Mouse (Mus musculus) limb, embryonic 12.5 days (tissue): ENCODE data around the gene Rapgef5. TPM values are rescaled to one million over a fixed set of nuclear protein-coding genes. Genes with fewer than 3 reads are reported as not detected.
"Not testable (repeated sequence)": the region's sequence is repeated elsewhere in the genome, so short reads cannot be mapped to it uniquely, and the experiment has no call there.

Source experiments
- ATAC-seq: fragments of 200-750 bp; cut with Nextera tagmentation; 2 replicates; pipeline ENCODE4 v1.8.0; 2017; ENCODE audit warnings: low read depth, moderate TSS enrichment; ENCODE audit not compliant: insufficient number of reproducible peaks, insufficient read depth, low FRiP score, low TSS enrichment
- H3K27ac ChIP-seq: fragments of 300-500 bp; sonication (generic); 2 replicates; pipeline ENCODE4 v1.5.1; 2016; ENCODE audit warnings: mild to moderate bottlenecking, moderate library complexity
- H3K27me3 ChIP-seq: fragments of 300-500 bp; sonication (generic); 2 replicates; pipeline ENCODE4 v1.6.1; 2016; ENCODE audit warnings: mild to moderate bottlenecking, moderate library complexity
- H3K36me3 ChIP-seq: fragments of 300-500 bp; sonication (generic); 2 replicates; pipeline ENCODE4 v1.6.1; 2016; ENCODE audit warnings: mild to moderate bottlenecking, moderate library complexity
- H3K4me1 ChIP-seq: fragments of 300-500 bp; sonication (generic); replicated peaks from 2 replicates; pipeline ENCODE4 v1.6.1; 2016
- H3K4me2 ChIP-seq: fragments of 300-500 bp; sonication (generic); 2 replicates; pipeline ENCODE4 v1.6.1; 2016; ENCODE audit warnings: mild to moderate bottlenecking, moderate library complexity
- H3K4me3 ChIP-seq: fragments of 300-500 bp; sonication (generic); replicated peaks from 2 replicates; pipeline ENCODE4 v1.5.1; 2016; ENCODE audit warnings: mild to moderate bottlenecking
- H3K9ac ChIP-seq: fragments of 300-500 bp; sonication (generic); replicated peaks from 2 replicates; pipeline ENCODE4 v1.6.1; 2016; ENCODE audit warnings: mild to moderate bottlenecking, moderate library complexity
- H3K9me3 ChIP-seq: fragments of 300-500 bp; sonication (generic); 2 replicates; pipeline ENCODE4 v1.6.1; 2016; ENCODE audit warnings: mild to moderate bottlenecking, moderate library complexity
- WGBS: fragments of 180-500 bp; shearing (Covaris S2); methylation state at CpG from one replicate; pipeline ENCODE4 v1.1.7; 2016; 5-methylcytosine and 5-hydroxymethylcytosine counted together
- polyA plus RNA-seq: library from polyadenylated mRNA; unstranded; fragments of >200 nt; fragmentation: Nextera tagmentation; extraction: Ambion mirVana; gene quantifications from 2 replicates; pipeline ENCODE4 v1.2.1, GENCODE M21; 2016

The Rapgef5 gene
- polyA plus RNA-seq, 1 experiment from 2014 or later, result 8.0 TPM

DNA sequence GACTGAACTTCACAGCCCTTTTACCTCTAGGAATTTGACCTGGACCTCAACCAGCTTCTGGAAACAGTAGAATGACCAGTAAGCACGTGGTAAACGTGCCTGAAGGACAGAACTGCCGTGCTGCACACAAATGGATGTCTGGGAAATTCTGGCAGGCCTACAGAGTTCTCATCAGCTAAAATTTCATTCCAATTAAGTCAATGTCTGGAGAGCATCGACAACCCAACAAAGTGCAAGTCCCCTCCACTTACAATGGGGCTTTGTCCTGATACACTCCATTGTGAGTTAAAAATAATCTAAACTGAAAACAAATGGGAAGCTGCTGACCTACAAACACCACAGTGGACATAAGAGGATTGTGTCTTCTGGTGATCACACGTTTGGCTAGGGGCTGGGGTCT lies 260.6 kb downstream of the Rapgef5 start:
- H3K36me3 ChIP-seq, result no peaks in the 10 kb centered on the region
- 72% methylated on average over 5 of the region's 5 CpGs for WGBS
- no peak overlapping the region for H3K9ac ChIP-seq
- no peak for ATAC-seq
- H3K4me3 ChIP-seq, result no peak overlapping the region
- no peaks in the 10 kb centered on the region for H3K9me3 ChIP-seq
- H3K4me1 ChIP-seq, result no peaks in the 10 kb centered on the region
- no peak overlapping the region for H3K4me2 ChIP-seq
- H3K27ac ChIP-seq, result no peak overlapping the region
- H3K27me3 ChIP-seq, result peaks cover 3% of the 10 kb centered on the region; the same call in 1 of the 2 replicates

DNA sequence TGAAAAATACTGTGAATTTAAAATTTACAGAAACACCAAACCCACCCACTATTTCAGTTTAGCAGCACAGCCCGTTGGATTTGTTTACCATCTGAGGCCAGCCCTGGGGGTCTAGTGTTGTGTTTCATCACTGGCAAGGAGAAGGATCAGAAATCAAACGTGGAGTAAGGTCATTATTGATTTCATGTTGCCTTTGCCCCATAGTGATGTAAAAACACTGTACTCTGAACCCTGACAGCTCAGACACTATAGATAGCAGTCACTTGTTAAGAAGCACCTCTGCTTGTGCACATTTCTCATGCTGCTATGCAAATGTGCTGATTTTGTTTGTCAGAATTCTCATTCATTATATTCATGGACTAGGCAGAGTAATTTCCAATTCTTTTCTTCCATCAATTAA lies 265.1 kb downstream of the Rapgef5 start:
- Histone ChIP-seq H3K9me3 (no peaks in the 10 kb centered on the region), H3K27ac (no peak overlapping the region), H3K36me3 (no peaks in the 10 kb centered on the region), H3K9ac (no peak overlapping the region), H3K4me2 (no peak overlapping the region), H3K27me3 (0 out of 2 replicates have a peak, but pooled peaks cover 3% of the 10 kb centered on the region), H3K4me3 (no peak overlapping the region), H3K4me1 (no peaks in the 10 kb centered on the region)
- no peak for ATAC-seq
- WGBS, result 38% methylated on average over 2 of the region's 2 CpGs

DNA sequence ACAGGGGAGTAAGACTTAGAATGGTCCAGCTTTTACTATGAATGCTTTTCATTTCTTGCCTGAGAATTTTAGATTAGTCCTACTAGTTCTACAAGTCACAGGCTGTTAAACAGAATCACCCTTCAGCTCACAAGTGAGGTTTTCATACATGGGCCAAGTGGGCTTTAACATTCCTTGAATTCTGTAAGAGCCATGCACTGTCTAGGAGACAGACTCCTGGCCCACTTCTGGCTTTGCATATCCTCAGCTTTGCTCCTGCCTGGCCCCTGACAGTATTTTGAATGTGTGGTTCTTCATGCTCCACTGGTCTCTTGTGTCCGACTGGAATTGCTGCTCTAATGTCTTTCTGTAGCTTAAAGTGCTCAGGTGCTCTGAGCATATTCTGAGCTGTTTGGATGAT lies 267.1 kb downstream of the Rapgef5 start:
- H3K36me3 ChIP-seq, result no peaks in the 10 kb centered on the region
- 77% methylated on average over 1 of the region's 1 CpGs for WGBS
- H3K4me1 ChIP-seq, result no peaks in the 10 kb centered on the region
- H3K9me3 ChIP-seq, result no peaks in the 10 kb centered on the region
- H3K27ac ChIP-seq, result no peak overlapping the region
- no peak overlapping the region for H3K4me2 ChIP-seq
- no peak for ATAC-seq
- no peak overlapping the region for H3K9ac ChIP-seq
- H3K27me3 ChIP-seq, result peaks cover 7% of the 10 kb centered on the region
- no peak overlapping the region for H3K4me3 ChIP-seq

DNA sequence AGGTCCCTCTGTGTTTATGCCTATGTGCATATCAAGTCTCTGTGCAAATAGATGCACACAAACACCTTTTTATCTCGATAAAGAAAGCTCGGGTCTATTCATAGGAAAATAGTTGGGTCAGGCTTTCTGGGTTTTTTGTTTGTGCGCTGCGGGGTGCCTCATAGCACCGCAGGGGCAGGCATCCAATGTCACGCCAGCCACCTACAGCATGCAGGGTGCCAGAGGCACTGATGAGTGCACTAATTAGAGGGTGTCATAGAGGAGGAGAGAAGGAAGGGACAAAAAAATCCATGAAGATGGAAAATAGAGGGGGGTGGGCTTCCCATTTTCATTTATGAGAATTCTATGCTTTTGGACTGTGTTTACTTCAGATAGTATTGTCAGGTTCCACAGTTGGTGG lies 270.3 kb downstream of the Rapgef5 start:
- Histone ChIP-seq H3K9ac (no peak overlapping the region), H3K4me2 (no peak overlapping the region), H3K27ac (no peak overlapping the region), H3K4me3 (no peak overlapping the region), H3K4me1 (peaks cover 7% of the 10 kb centered on the region; the same call in 1 of the 2 replicates), H3K27me3 (peaks cover 7% of the 10 kb centered on the region), H3K9me3 (no peaks in the 10 kb centered on the region), H3K36me3 (no peaks in the 10 kb centered on the region)
- no peak for ATAC-seq
- 49% methylated on average over 6 of the region's 6 CpGs for WGBS

DNA sequence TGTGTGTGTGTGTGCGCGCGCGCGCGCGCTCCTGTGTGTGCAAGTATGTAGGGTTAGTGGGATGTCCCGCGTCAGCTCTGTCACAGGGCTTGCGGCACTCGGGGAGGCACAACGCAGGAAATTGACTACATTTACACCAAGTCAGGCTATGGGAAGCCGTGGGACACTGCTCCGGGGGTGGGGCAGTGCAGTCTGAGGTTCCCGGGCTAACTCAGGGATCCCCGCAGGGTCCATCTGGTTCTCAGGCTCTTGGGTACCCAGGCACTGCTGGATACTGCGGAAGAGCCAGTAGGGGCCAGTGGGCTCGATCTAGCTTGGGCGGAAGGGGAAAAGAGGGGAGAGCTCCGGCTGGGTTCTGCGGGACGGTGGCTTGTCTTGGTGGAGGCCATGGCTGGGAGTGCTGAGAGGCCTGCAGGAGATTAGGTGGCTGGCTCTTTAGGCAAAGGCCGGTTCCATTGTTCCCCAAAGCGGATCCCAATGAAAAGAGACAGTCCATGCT lies 272.3 kb downstream of the Rapgef5 start:
- Histone ChIP-seq H3K36me3 (no peaks in the 10 kb centered on the region), H3K9ac (peak overlapping the region; percentile 45), H3K4me2 (peak overlapping the region; percentile 66), H3K4me1 (peaks cover 7% of the 10 kb centered on the region; the same call in 1 of the 2 replicates), H3K4me3 (peak overlapping the region; percentile 27), H3K27ac (no peak overlapping the region), H3K27me3 (peaks cover 7% of the 10 kb centered on the region), H3K9me3 (no peaks in the 10 kb centered on the region)
- WGBS, result 17% methylated on average over 24 of the region's 24 CpGs
- peak; percentile 61 for ATAC-seq

DNA sequence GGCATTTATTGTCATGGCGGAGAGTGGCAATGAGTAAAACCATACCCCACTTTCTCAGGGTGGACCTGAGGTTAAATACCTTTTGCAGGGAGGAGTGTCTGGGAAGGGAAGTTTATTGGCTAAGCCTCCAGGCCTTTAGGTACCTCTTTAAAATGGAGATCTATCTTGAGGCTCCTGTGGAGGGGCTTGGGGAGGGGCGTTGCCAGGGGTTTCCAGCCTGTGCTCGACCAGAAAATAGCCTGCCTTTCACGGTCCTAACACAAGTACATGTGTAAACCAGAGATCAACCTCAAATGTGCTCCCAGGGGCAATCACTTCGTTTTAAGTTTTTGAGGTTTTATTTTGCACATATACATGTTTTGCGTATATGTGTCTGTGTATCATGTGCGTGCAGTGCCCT lies 272.7 kb downstream of the Rapgef5 start:
- peaks cover 7% of the 10 kb centered on the region; the same call in 1 of the 2 replicates for H3K4me1 ChIP-seq
- no peak overlapping the region for H3K9ac ChIP-seq
- H3K27me3 ChIP-seq, result peaks cover 7% of the 10 kb centered on the region
- 30% methylated on average over 7 of the region's 7 CpGs for WGBS
- H3K27ac ChIP-seq, result no peak overlapping the region
- no peaks in the 10 kb centered on the region for H3K36me3 ChIP-seq
- no peaks in the 10 kb centered on the region for H3K9me3 ChIP-seq
- peak overlapping the region; percentile 66 for H3K4me2 ChIP-seq
- no peak for ATAC-seq
- H3K4me3 ChIP-seq, result no peak overlapping the region

DNA sequence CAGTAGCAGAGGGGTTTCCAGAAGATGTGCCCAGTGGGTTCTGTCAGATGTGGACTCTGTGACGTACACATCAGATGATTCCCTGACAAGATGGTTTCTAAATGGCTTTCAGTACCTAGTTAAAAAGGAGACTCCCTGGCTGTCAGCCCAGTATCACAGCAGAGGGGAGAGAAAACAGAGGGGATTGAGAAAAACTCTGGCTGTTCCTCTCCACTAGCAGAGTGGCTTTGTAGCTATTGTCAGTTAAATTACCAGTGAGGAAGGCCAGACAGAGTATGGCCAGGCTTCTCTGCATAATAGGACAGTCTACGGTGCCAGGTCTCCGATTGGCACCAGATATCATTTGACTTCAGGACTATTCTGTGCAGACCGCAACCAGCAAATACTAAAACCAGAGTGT lies 279.0 kb downstream of the Rapgef5 start:
- ATAC-seq, result no peak
- WGBS, result 92% methylated on average over 4 of the region's 4 CpGs
- H3K9ac ChIP-seq, result no peak overlapping the region

DNA sequence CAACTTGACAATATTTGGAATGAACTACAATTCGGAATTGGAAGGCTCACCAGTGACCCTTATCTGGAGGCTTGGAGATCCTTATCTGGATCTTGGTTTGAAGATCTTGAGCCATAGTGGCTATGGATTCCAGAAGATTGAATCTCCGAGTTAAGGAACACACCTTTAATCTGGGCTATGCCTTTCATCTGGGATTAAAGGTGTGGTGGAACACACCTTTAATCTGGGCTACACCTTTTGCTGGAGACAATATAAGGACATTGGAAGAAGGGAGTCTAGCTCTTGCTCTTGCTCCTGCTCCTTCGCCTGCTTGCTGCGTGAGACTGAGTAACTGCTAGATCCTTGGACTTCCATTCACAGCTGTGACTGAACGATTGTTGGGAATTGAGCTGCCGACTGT lies 287.7 kb downstream of the Rapgef5 start, which contains the start of gene Cdca7l:
Cdca7l (plus strand) TSS at position 301 of the 400 bp plus-strand sequence.
- not testable (repeated sequence) for H3K9ac ChIP-seq, H3K27ac ChIP-seq, H3K36me3 ChIP-seq, ATAC-seq, H3K4me2 ChIP-seq, H3K9me3 ChIP-seq, H3K4me3 ChIP-seq
- Histone ChIP-seq H3K27me3 (peaks cover 21% of the 10 kb centered on the region; the same call in 1 of the 2 replicates), H3K4me1 (peaks cover 24% of the 10 kb centered on the region)
- 91% methylated on average over 1 of the region's 6 CpGs for WGBS

More for the DNA sequence above, 279.0 kb downstream of the Rapgef5 start:
- H3K4me2 ChIP-seq, result no peak overlapping the region
- H3K9me3 ChIP-seq, result no peaks in the 10 kb centered on the region
- H3K4me3 ChIP-seq, result no peak overlapping the region
- H3K4me1 ChIP-seq, result no peaks in the 10 kb centered on the region
- no peaks in the 10 kb centered on the region for H3K27me3 ChIP-seq
- no peak overlapping the region for H3K27ac ChIP-seq
- H3K36me3 ChIP-seq, result no peaks in the 10 kb centered on the region

DNA sequence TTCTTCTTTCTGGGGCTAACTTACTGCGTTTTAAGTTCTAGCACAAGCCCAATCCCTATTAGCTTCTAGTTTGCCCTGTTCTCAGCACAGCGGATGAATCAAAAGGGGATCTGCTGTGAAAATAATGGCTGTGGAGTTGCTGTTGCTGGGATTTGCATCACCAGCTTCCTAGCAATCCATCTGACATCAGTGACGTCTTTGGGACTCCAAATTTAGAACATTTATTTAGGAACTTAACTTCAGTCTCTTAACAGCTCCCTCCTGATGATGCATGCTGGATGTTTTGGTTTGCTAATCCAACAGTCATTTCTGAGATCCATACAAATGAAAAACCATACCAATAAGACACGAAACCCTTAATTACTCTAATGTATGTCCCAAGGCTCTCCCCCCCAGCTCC lies 289.3 kb downstream of the Rapgef5 start:
- Histone ChIP-seq H3K9ac (no peak overlapping the region), H3K9me3 (no peaks in the 10 kb centered on the region), H3K36me3 (no peaks in the 10 kb centered on the region), H3K4me1 (peaks cover 31% of the 10 kb centered on the region), H3K27ac (no peak overlapping the region), H3K27me3 (peaks cover 28% of the 10 kb centered on the region; the same call in 1 of the 2 replicates), H3K4me2 (peak overlapping the region; percentile 19; the same call in 1 of the 2 replicates), H3K4me3 (no peak overlapping the region)
- WGBS, result 74% methylated on average over 4 of the region's 4 CpGs
- no peak for ATAC-seq

DNA sequence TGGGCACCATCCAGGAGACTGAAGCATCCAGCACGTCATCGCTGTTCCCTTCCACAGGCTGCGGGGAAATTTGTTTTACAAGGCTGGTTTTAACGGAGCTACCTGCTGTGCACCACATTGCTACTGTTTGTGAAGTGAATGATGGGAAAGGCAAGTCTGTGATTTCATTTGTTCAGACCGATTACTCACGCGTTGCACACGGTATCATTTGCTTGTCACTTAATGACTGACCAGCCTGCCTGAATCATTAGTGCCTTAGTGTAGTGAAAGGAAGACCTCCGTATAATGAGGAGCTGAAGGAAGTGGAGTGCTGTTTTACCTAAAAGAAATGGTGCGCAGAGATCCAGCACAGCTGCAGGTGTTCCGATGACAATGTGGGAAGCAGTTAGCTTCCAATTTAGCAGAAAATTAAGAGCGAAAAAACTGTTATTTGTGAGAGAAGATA lies 289.8 kb downstream of the Rapgef5 start:
- Histone ChIP-seq H3K27me3 (peaks cover 28% of the 10 kb centered on the region; the same call in 1 of the 2 replicates), H3K4me2 (peak overlapping the region; percentile 19; the same call in 1 of the 2 replicates), H3K9me3 (no peaks in the 10 kb centered on the region), H3K4me3 (no peak overlapping the region), H3K4me1 (peaks cover 31% of the 10 kb centered on the region), H3K9ac (no peak overlapping the region), H3K36me3 (no peaks in the 10 kb centered on the region), H3K27ac (no peak overlapping the region)
- ATAC-seq, result no peak
- WGBS, result 35% methylated on average over 12 of the region's 12 CpGs

DNA sequence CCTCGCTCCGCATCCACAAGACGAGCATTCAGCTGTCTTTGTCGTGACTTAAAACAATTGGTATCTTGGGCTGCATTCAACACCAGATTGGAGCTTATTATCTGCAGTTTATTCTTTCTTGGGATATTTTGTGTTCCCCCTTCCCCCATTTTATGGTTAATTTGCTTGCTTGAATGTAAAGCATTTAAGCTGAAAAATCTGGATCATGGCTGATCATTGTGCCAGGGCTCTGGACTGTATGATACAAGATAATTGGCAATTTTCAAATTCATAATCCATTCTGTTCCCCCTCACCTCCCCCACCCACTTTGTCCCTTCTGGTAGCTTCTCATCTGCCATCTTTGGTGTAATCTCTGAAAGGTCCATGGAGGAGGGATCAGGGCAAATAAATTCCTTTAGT lies 290.2 kb downstream of the Rapgef5 start:
- WGBS, result 78% methylated on average over 4 of the region's 4 CpGs
- H3K9ac ChIP-seq, result no peak overlapping the region
- ATAC-seq, result no peak
- no peak overlapping the region; the same call in 1 of the 2 replicates for H3K4me2 ChIP-seq
- no peak overlapping the region for H3K27ac ChIP-seq
- no peak overlapping the region for H3K4me3 ChIP-seq
- no peaks in the 10 kb centered on the region for H3K36me3 ChIP-seq
- peaks cover 33% of the 10 kb centered on the region for H3K4me1 ChIP-seq
- no peaks in the 10 kb centered on the region for H3K9me3 ChIP-seq
- peaks cover 28% of the 10 kb centered on the region; the same call in 1 of the 2 replicates for H3K27me3 ChIP-seq

DNA sequence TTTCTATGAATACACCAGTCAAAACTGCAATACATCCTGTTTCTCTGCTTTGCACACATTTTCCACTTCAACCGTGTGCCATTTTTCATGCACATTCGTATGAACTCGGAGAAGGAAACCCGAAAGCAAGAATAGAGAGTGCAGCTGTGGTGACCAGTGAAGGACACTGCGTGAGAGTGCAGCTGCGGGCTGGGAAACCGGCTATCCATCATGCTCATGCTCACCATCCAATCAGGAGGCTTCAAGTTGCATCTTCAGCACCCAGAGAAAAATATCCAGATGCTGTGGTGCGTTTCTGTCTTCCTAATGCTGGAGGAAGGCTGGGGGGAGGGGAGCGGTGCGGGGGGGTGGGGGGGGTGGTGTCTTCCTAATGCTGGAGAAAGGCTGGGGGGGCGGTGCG lies 291.4 kb downstream of the Rapgef5 start:
- WGBS, result 36% methylated on average over 10 of the region's 12 CpGs
- peaks cover 28% of the 10 kb centered on the region; the same call in 1 of the 2 replicates for H3K27me3 ChIP-seq
- no peak overlapping the region for H3K9ac ChIP-seq
- ATAC-seq, result no peak
- H3K4me1 ChIP-seq, result peaks cover 41% of the 10 kb centered on the region
- no peaks in the 10 kb centered on the region for H3K9me3 ChIP-seq
- H3K4me2 ChIP-seq, result peak overlapping the region; percentile 51
- H3K36me3 ChIP-seq, result no peaks in the 10 kb centered on the region
- no peak overlapping the region for H3K27ac ChIP-seq
- peak overlapping the region; percentile 8 for H3K4me3 ChIP-seq
